Mouse (Mus musculus) heart, adult 2 months (tissue): ENCODE measurements at regions not wholly inside any gene's neighbourhood (a gene's known extent, or its start where the extent isn't known, plus 50 kb on each side); places are given as distances from the start of the nearest gene placed in this dataset.

ENCODE experiments used
- CTCF ChIP-seq: fragments of 200-600 bp; IDR thresholded peaks from 2 replicates; pipeline ENCODE4 v1.8.1; 2022; ENCODE audit warnings: antibody characterized with exemption, mild to moderate bottlenecking, moderate library complexity
- EP300 ChIP-seq: fragments of 200-500 bp; IDR thresholded peaks from 2 replicates; pipeline ENCODE4 v1.6.1; 2011; ENCODE audit warnings: low read depth, low read length, control low read depth; ENCODE audit not compliant: insufficient read depth
- POLR2A ChIP-seq: fragments of 200-500 bp; IDR thresholded peaks from 2 replicates; pipeline ENCODE4 v1.6.1; 2011; ENCODE audit warnings: mild to moderate bottlenecking, low read depth, low read length, control low read depth; ENCODE audit not compliant: insufficient read depth

DNA sequence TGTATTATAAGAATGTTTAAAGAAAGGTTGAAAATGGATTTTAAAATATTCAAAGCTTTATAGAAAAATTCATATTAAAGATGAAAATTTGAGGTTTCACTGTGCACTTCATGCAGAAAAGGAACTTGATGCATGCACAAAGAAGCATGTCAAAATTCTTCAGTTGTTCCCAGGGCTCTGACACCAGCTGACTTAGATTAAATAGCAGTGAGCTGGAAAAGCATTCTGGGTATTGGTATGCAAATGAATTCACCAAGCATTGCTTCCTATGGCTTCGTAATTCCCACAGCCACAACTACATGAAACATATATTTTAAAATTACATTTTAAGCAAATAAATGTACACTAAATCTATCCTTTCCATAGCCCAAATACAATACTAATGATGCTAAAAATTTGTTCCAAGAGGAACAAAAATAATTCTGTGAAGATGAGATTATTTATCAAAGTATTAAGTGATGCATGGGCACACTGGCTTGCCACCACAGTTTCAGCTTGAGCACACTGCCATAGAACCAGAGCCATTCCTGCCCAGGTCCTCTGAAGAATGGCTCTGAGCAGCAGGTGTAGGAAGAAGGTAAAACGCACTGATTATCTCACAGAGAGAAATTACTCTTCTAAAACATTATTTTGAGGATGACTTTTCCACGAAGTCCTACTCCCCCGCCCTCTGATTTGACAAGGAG is 501.8 kb upstream of the Arrdc3 start:
- TF ChIP-seq CTCF: no peak
- no peak for TF ChIP-seq POLR2A
- TF ChIP-seq EP300: no peak
